Mouse (Mus musculus) liver, postnatal 0 days (tissue): ENCODE measurements around the gene Pappa2.

Experiments used
- CTCF ChIP-seq: sonication (generic); IDR thresholded peaks from 2 replicates; pipeline ENCODE4 v1.5.1; 2016; ENCODE audit warnings: antibody characterized with exemption, low read depth
- EP300 ChIP-seq: IDR thresholded peaks from 2 replicates; pipeline ENCODE4 v1.6.1; 2016; ENCODE audit warnings: antibody characterized with exemption, low read depth, mild to moderate bottlenecking

- TF ChIP-seq CTCF (no peak), EP300 (no peak)
Observed at GRCm38 (mm10) chr1:158944936-158945335, 35.4 kb downstream of the Pappa2 start.
